Mouse (Mus musculus): ENCODE measurements around the gene Cdk8. TPM values are rescaled to one million over a fixed set of nuclear protein-coding genes. Genes with fewer than 3 reads are reported as not detected.

Cdk8 gene
- total and polyA plus RNA-seq, 3 experiments = 28.3 to 160 (median 67.0) TPM

GRCm38 (mm10) chr5:146251663-146252429, 20.8 kb downstream of the Cdk8 start:
- H3K4me1 ChIP-seq (ENCODE audit: insufficient read depth, low read depth, low read length) = peaks cover 33% of the 10 kb centered on the region
- DNase-seq (ENCODE audit: low spot score) (no peak), ATAC-seq (ENCODE audit: extremely low read depth, insufficient number of reproducible peaks, low FRiP score, poor library complexity, severe bottlenecking) (no peak)
- H3K4me3 ChIP-seq (ENCODE audit: low read depth, low read length) = no peak overlapping the region
- peaks cover 65% of the 10 kb centered on the region for H3K36me3 ChIP-seq (replicated peaks)
- TF ChIP-seq POLR2AphosphoS5 (IDR thresholded peaks at IDR 0.05; ENCODE audit: insufficient replicate concordance, low read depth, low read length) (no peak), GATA1 (IDR thresholded peaks at IDR 0.05; ENCODE audit: borderline replicate concordance, low read length) (no peak), CTCF (IDR thresholded peaks at IDR 0.05; ENCODE audit: low read depth, low read length) (no peak), TAL1 (conservative IDR thresholded peaks at IDR 0.05; ENCODE audit: low read depth, low read length) (no peak), GATA2 (IDR thresholded peaks at IDR 0.05; ENCODE audit: borderline replicate concordance, low read depth, low read length) (no peak)
- H3K27me3 ChIP-seq (ENCODE audit: insufficient read depth, low read length) = no peaks in the 10 kb centered on the region
- no peaks in the 10 kb centered on the region for H3K9me3 ChIP-seq (replicated peaks)

DNA sequence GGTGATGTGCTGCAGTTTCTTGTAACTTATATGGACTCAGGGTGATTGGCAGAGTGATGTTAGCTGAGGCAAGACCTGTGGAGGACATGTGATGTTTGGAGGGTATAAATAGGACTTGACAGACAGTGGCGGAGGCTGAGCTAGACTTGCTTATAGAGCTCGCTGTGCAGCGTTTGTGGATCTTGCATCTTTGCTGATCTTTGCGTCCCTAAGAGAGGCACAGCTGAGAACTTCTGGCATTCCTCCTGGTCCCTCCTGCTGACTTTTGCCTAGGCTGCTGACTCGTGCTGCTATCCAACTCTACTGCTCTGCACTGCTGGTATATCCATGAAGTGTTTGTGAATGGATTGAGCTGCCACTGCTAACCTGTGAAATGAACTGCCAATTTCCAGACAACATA, 22.6 kb downstream of the Cdk8 start:
- peaks cover 21% of the 10 kb centered on the region for H3K4me1 ChIP-seq (ENCODE audit: insufficient read depth, low read depth, low read length)
- DNase-seq (ENCODE audit: low spot score) (no peak), ATAC-seq (ENCODE audit: extremely low read depth, insufficient number of reproducible peaks, low FRiP score, poor library complexity, severe bottlenecking) (no peak)
- no peaks in the 10 kb centered on the region for H3K9me3 ChIP-seq (replicated peaks)
- no peak overlapping the region for H3K4me3 ChIP-seq (ENCODE audit: low read depth, low read length)
- TF ChIP-seq TAL1 (conservative IDR thresholded peaks at IDR 0.05; ENCODE audit: low read depth, low read length) (no peak), CTCF (IDR thresholded peaks at IDR 0.05; ENCODE audit: low read depth, low read length) (no peak), GATA1 (IDR thresholded peaks at IDR 0.05; ENCODE audit: borderline replicate concordance, low read length) (no peak), POLR2AphosphoS5 (IDR thresholded peaks at IDR 0.05; ENCODE audit: insufficient replicate concordance, low read depth, low read length) (no peak), GATA2 (IDR thresholded peaks at IDR 0.05; ENCODE audit: borderline replicate concordance, low read depth, low read length) (no peak)
- H3K27me3 ChIP-seq (ENCODE audit: insufficient read depth, low read length) = no peaks in the 10 kb centered on the region
- peaks cover 66% of the 10 kb centered on the region for H3K36me3 ChIP-seq (replicated peaks)

DNA sequence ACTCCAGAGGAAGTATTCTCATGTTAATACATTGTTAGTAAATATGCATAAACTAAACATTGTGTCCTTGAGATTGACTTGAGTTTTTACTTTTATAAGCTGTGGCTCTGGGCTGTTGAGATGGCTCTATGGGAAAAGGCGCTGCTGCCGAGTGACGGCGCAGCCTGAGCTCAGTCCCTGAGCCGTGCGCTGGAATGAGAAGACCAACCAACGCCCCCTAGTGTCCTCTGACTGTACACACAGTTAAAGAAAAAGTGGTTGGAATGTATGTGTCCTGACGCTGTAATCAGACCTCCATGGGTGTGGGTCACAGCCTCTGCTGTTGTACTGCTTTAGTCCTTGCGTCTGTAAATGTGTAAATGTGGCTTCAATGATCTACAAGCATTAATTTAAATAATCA, 29.0 kb downstream of the Cdk8 start:
- Histone ChIP-seq H3K4me1 (ENCODE audit: insufficient read depth, low read depth, low read length) (no peaks in the 10 kb centered on the region), H3K36me3 (replicated peaks) (peaks cover 41% of the 10 kb centered on the region), H3K27me3 (ENCODE audit: insufficient read depth, low read length) (no peaks in the 10 kb centered on the region), H3K4me3 (ENCODE audit: low read depth, low read length) (no peak overlapping the region), H3K9me3 (replicated peaks) (no peaks in the 10 kb centered on the region)
- DNase-seq (ENCODE audit: low spot score) = no peak
- ATAC-seq (ENCODE audit: extremely low read depth, insufficient number of reproducible peaks, low FRiP score, poor library complexity, severe bottlenecking) = no peak
- TF ChIP-seq CTCF (IDR thresholded peaks at IDR 0.05; ENCODE audit: low read depth, low read length) = no peak

- no peak for TF ChIP-seq CTCF (IDR thresholded peaks at IDR 0.05; ENCODE audit: low read depth, low read length)
- TF ChIP-seq GATA1 (IDR thresholded peaks at IDR 0.05; ENCODE audit: borderline replicate concordance, low read length) = no peak
- no peak for TF ChIP-seq GATA2 (IDR thresholded peaks at IDR 0.05; ENCODE audit: borderline replicate concordance, low read depth, low read length)
- no peak for TF ChIP-seq TAL1 (conservative IDR thresholded peaks at IDR 0.05; ENCODE audit: low read depth, low read length)
Measured at GRCm38 (mm10) chr5:146265934-146266591, 35.0 kb downstream of the Cdk8 start.

GRCm38 (mm10) chr5:146267776-146268175, 36.7 kb downstream of the Cdk8 start:
- Histone ChIP-seq H3K4me3 (ENCODE audit: low read depth, low read length) (no peak overlapping the region), H3K9me3 (replicated peaks) (no peaks in the 10 kb centered on the region), H3K36me3 (replicated peaks) (peaks cover 59% of the 10 kb centered on the region), H3K27me3 (ENCODE audit: insufficient read depth, low read length) (no peaks in the 10 kb centered on the region), H3K4me1 (ENCODE audit: insufficient read depth, low read depth, low read length) (peaks cover 2% of the 10 kb centered on the region; the same call in 1 of the 2 replicates)
- no peak for TF ChIP-seq POLR2AphosphoS5 (IDR thresholded peaks at IDR 0.05; ENCODE audit: insufficient replicate concordance, low read depth, low read length)
- ATAC-seq (ENCODE audit: extremely low read depth, insufficient number of reproducible peaks, low FRiP score, poor library complexity, severe bottlenecking) (no peak), DNase-seq (ENCODE audit: low spot score) (no peak)

More at GRCm38 (mm10) chr5:146265934-146266591, 35.0 kb downstream of the Cdk8 start:
- Histone ChIP-seq H3K9me3 (replicated peaks) (no peaks in the 10 kb centered on the region), H3K4me1 (ENCODE audit: insufficient read depth, low read depth, low read length) (peaks cover 2% of the 10 kb centered on the region; the same call in 1 of the 2 replicates), H3K4me3 (ENCODE audit: low read depth, low read length) (no peak overlapping the region), H3K27me3 (ENCODE audit: insufficient read depth, low read length) (no peaks in the 10 kb centered on the region), H3K36me3 (replicated peaks) (peaks cover 51% of the 10 kb centered on the region)
- DNase-seq (ENCODE audit: low spot score) (no peak), ATAC-seq (ENCODE audit: extremely low read depth, insufficient number of reproducible peaks, low FRiP score, poor library complexity, severe bottlenecking) (no peak)

- H3K4me1 ChIP-seq (ENCODE audit: insufficient read depth, low read depth, low read length) = peaks cover 2% of the 10 kb centered on the region; the same call in 1 of the 2 replicates
- peaks cover 75% of the 10 kb centered on the region for H3K36me3 ChIP-seq (replicated peaks)
- no peak overlapping the region for H3K4me3 ChIP-seq (ENCODE audit: low read depth, low read length)
- ATAC-seq (ENCODE audit: extremely low read depth, insufficient number of reproducible peaks, low FRiP score, poor library complexity, severe bottlenecking) (no peak), DNase-seq (ENCODE audit: low spot score) (no peak)
- TF ChIP-seq POLR2AphosphoS5 (IDR thresholded peaks at IDR 0.05; ENCODE audit: insufficient replicate concordance, low read depth, low read length) (no peak), GATA2 (IDR thresholded peaks at IDR 0.05; ENCODE audit: borderline replicate concordance, low read depth, low read length) (no peak), CTCF (IDR thresholded peaks at IDR 0.05; ENCODE audit: low read depth, low read length) (no peak), GATA1 (IDR thresholded peaks at IDR 0.05; ENCODE audit: borderline replicate concordance, low read length) (no peak), TAL1 (conservative IDR thresholded peaks at IDR 0.05; ENCODE audit: low read depth, low read length) (no peak)
- H3K27me3 ChIP-seq (ENCODE audit: insufficient read depth, low read length) = no peaks in the 10 kb centered on the region
- no peaks in the 10 kb centered on the region for H3K9me3 ChIP-seq (replicated peaks)
Measured at GRCm38 (mm10) chr5:146270593-146270992, 39.6 kb downstream of the Cdk8 start.

Data from G1E (cell line).